Mouse (Mus musculus) embryonic facial prominence, embryonic 15.5 days (tissue): ENCODE measurements at regions not wholly inside any gene's neighbourhood (a gene's known extent, or its start where the extent isn't known, plus 50 kb on each side); places are given as distances from the start of the nearest gene placed in this dataset.
A peak's percentile ranks its signal among the peaks of the same experiment; 100 is the strongest.

Experiments
- ATAC-seq: fragments of 200-750 bp; cut with Nextera tagmentation; 2 replicates; pipeline ENCODE4 v1.8.0; 2017; ENCODE audit warnings: low read depth, moderate TSS enrichment; ENCODE audit not compliant: insufficient number of reproducible peaks, low FRiP score, low TSS enrichment
- H3K27ac ChIP-seq: fragments of 300-500 bp; sonication (generic); replicated peaks from 2 replicates; pipeline ENCODE4 v1.5.1; 2015; ENCODE audit warnings: mild to moderate bottlenecking, inconsistent platforms
- H3K27me3 ChIP-seq: fragments of 300-500 bp; sonication (generic); 2 replicates; pipeline ENCODE4 v1.6.1; 2015; ENCODE audit warnings: inconsistent platforms
- H3K36me3 ChIP-seq: fragments of 300-500 bp; sonication (generic); 2 replicates; pipeline ENCODE4 v1.6.1; 2015; ENCODE audit warnings: mild to moderate bottlenecking, inconsistent platforms
- H3K4me1 ChIP-seq: fragments of 300-500 bp; sonication (generic); 2 replicates; pipeline ENCODE4 v1.6.1; 2015; ENCODE audit warnings: inconsistent platforms
- H3K4me2 ChIP-seq: fragments of 300-500 bp; sonication (generic); replicated peaks from 2 replicates; pipeline ENCODE4 v1.6.1; 2015; ENCODE audit warnings: mild to moderate bottlenecking, inconsistent platforms
- H3K4me3 ChIP-seq: fragments of 300-500 bp; sonication (generic); replicated peaks from 2 replicates; pipeline ENCODE4 v1.5.1; 2015; ENCODE audit warnings: mild to moderate bottlenecking, inconsistent platforms
- H3K9ac ChIP-seq: fragments of 300-500 bp; sonication (generic); 2 replicates; pipeline ENCODE4 v1.6.1; 2015; ENCODE audit warnings: inconsistent platforms
- H3K9me3 ChIP-seq: fragments of 300-500 bp; sonication (generic); replicated peaks from 2 replicates; pipeline ENCODE4 v1.6.1; 2016; ENCODE audit warnings: inconsistent platforms
- WGBS: fragments of 180-500 bp; shearing (Covaris S2); methylation state at CpG from one replicate; pipeline ENCODE4 v1.1.7; 2015; 5-methylcytosine and 5-hydroxymethylcytosine counted together

DNA sequence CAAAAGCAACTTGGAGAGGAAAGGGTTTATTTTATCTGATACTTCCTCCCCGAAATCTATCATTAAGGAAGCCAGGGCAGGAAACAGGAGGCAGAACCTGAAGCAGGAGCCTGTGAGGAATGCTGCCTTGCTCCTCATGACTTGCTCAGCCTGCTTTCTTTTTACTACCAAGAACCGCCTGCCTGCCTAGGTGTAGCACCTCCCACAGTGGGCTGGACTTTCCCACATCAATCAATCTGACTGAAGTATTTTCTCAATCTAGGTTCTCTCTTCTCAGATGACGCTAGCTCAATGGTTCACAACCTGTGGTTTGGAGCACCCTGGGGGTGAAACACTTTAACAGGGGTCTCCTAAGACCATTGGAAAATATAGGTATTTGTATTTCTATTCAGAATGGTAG, 83.4 kb upstream of the Ccn6 start:
- ATAC-seq, result no peak
- Histone ChIP-seq H3K4me2 (no peak overlapping the region), H3K4me1 (no peaks in the 10 kb centered on the region), H3K36me3 (no peaks in the 10 kb centered on the region), H3K9ac (no peak overlapping the region), H3K27me3 (no peaks in the 10 kb centered on the region), H3K27ac (no peak overlapping the region), H3K9me3 (no peaks in the 10 kb centered on the region), H3K4me3 (no peak overlapping the region)
- 56% methylated on average over 3 of the region's 3 CpGs for WGBS

DNA sequence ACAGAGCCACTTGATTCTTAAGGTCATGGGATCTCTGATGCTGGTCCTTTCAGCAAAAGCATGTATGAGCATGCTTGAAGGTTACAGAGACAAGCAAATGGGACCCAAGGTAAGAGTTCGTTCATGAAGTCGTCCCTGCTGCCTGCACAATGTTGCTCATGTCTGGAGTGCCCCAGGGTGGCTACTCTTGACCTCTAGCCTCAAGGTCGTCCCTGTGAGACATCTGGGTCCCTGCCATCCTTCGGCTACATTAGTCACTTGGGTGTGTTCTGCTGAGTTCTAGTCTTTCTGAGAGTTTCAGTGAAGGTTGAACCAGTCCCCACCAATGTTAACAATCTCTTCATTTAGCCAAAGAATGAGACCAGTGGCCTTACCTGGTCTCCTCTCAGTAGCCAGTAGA, 81.5 kb upstream of the Ccn6 start:
- no peak overlapping the region for H3K4me3 ChIP-seq
- H3K9me3 ChIP-seq, result no peaks in the 10 kb centered on the region
- ATAC-seq, result no peak
- no peak overlapping the region for H3K9ac ChIP-seq
- H3K4me1 ChIP-seq, result peaks cover 3% of the 10 kb centered on the region; the same call in 1 of the 2 replicates
- H3K27me3 ChIP-seq, result no peaks in the 10 kb centered on the region
- H3K27ac ChIP-seq, result no peak overlapping the region
- 60% methylated on average over 4 of the region's 4 CpGs for WGBS
- H3K36me3 ChIP-seq, result no peaks in the 10 kb centered on the region
- no peak overlapping the region for H3K4me2 ChIP-seq

DNA sequence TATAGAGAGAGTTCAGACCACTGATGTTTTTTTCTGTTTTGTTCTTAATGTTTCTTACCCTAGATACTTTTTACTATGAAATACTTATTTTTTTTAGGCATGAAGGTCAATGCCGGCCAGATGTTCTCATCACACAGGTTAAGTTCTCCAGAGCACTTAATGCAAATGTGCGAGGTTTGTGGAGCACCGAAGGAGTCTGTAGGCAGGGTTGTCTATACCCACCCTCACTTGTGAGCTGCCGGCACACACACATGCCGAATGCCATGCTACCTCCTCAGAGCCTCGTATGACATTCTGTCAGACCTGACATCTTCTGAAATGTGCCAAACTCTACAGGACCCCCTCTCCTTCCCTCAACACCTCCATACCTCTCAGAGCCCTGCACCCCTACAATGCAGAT, 80.5 kb upstream of the Ccn6 start:
- Histone ChIP-seq H3K4me3 (no peak overlapping the region), H3K36me3 (no peaks in the 10 kb centered on the region), H3K9me3 (no peaks in the 10 kb centered on the region), H3K9ac (no peak overlapping the region), H3K27ac (no peak overlapping the region), H3K4me2 (no peak overlapping the region), H3K27me3 (no peaks in the 10 kb centered on the region), H3K4me1 (peaks cover 11% of the 10 kb centered on the region)
- WGBS, result 78% methylated on average over 6 of the region's 6 CpGs
- no peak for ATAC-seq

DNA sequence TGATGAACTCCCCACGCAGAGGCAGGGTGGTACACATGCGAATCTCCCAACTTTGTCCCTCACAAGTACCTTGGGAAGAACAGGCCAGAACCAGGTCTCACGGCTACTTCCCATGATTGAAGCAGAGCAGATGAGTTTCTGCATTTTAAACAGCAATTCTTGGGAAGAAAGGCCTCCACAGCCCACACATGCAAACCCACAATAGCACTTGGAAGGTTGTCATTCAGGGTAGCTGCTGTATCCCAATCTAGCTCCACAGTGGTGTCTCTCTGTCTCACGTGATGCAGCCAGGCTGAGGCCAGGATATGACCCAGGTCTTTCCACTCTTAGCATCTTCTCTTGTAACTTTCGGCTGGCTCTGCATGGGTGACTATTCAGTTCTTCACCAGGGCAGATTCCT, 78.8 kb upstream of the Ccn6 start:
- WGBS, result 85% methylated on average over 5 of the region's 5 CpGs
- peaks cover 11% of the 10 kb centered on the region for H3K4me1 ChIP-seq
- no peak overlapping the region for H3K4me2 ChIP-seq
- H3K27ac ChIP-seq, result no peak overlapping the region
- ATAC-seq, result no peak
- H3K4me3 ChIP-seq, result no peak overlapping the region
- H3K9me3 ChIP-seq, result no peaks in the 10 kb centered on the region
- no peaks in the 10 kb centered on the region for H3K27me3 ChIP-seq
- no peaks in the 10 kb centered on the region for H3K36me3 ChIP-seq
- no peak overlapping the region for H3K9ac ChIP-seq

DNA sequence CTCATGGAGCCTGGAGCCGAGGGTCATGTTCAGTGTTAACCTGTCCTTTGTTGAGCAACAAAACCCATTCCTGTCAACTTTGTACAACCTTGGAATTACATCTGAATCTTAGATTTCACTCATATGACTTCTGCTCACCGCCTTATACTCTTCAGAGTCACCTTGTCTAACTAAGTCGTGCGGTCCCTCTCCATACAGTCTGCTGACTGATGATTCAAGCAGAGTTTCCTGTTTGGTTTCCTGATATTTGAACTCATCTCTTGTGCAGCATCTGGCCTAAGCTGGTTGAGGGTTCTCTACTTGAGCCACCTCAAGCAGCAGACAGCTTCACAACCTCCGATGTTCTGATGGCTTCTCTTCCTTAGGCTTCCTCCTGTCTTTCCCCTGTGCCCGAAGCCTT, 78.3 kb upstream of the Ccn6 start:
- H3K4me2 ChIP-seq, result no peak overlapping the region
- H3K4me1 ChIP-seq, result peaks cover 11% of the 10 kb centered on the region
- H3K36me3 ChIP-seq, result no peaks in the 10 kb centered on the region
- no peak overlapping the region for H3K27ac ChIP-seq
- no peak for ATAC-seq
- no peaks in the 10 kb centered on the region for H3K9me3 ChIP-seq
- no peak overlapping the region for H3K9ac ChIP-seq
- no peak overlapping the region for H3K4me3 ChIP-seq
- no peaks in the 10 kb centered on the region for H3K27me3 ChIP-seq
- WGBS, result 81% methylated on average over 6 of the region's 6 CpGs

DNA sequence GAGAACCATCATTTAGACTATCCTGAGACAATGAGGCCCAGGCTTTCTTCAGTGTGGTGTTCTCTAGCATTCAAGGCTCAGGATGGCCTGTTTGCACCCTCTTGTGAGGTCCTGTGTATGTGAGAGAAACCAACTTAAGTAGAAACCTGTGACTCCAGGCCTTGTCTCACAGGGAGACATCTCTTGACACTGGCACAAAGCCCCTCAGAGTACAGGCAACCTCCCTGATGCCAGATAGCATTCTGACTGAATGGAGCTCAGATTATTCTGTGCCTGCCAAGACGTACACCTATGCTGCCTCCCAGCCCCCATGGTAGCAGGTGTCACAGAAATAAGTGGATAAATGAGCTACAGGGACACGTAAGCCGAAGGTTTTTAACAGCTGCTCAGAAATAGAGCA, 77.9 kb upstream of the Ccn6 start:
- H3K27ac ChIP-seq, result no peak overlapping the region
- no peak overlapping the region for H3K9ac ChIP-seq
- WGBS, result 76% methylated on average over 3 of the region's 3 CpGs
- no peaks in the 10 kb centered on the region for H3K27me3 ChIP-seq
- H3K36me3 ChIP-seq, result no peaks in the 10 kb centered on the region
- ATAC-seq, result peak; percentile 24; the same call in 1 of the 2 replicates
- H3K4me1 ChIP-seq, result peaks cover 11% of the 10 kb centered on the region
- H3K4me2 ChIP-seq, result no peak overlapping the region
- H3K9me3 ChIP-seq, result no peaks in the 10 kb centered on the region
- no peak overlapping the region for H3K4me3 ChIP-seq

DNA sequence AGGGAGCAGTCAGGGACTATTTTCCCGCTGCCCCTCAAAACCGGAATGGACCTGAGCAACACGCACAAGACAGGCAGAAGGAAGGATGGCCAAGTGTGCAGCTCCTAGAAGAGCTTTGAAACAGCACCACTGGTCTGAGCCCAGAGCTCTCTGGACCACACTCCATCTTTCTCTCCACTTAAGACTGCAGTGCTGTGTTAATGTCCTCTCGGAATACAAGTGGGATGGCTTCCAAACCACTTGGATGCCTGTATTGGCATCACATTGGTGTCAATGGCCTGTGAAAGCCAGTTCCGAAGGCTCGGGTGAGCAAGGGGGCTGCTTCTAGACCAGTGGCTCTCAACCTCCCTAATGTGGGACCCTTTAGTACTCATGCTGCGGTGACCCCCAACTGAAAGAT, 77.4 kb upstream of the Ccn6 start:
- 85% methylated on average over 7 of the region's 7 CpGs for WGBS
- no peak for ATAC-seq
- Histone ChIP-seq H3K36me3 (no peaks in the 10 kb centered on the region), H3K4me2 (no peak overlapping the region), H3K27ac (no peak overlapping the region), H3K9ac (no peak overlapping the region), H3K27me3 (no peaks in the 10 kb centered on the region), H3K9me3 (no peaks in the 10 kb centered on the region), H3K4me1 (peaks cover 11% of the 10 kb centered on the region), H3K4me3 (no peak overlapping the region)

DNA sequence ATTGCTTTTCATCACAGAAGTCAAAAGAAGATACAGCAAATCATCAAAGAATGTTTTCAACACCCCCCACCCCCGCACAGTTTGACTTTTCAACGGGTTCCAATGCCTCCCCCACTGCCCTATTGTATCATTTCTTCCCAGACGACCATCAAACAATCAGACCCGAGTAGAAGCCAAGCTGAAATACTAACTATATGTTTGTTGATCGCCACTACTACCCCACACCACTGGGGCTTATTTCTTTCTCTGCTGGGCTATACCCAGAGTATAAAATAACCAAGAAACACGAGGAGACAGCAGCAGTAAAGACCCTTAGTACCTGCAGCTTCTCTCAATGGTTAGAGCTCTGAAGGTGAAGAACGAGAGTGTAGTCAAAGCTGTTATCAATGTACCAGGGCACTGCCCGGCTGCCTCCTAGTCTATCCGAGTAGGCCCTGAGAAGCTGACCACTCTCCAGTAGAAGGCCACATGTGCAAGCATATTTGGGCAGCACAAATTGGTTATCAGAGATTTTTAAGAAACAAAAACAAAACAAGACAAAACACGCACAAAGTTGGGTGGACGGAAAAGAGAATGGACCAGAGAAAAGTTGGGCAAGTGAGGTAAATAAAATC, 76.7 kb upstream of the Ccn6 start:
- no peak overlapping the region for H3K4me3 ChIP-seq
- H3K9me3 ChIP-seq, result no peaks in the 10 kb centered on the region
- no peaks in the 10 kb centered on the region for H3K36me3 ChIP-seq
- 46% methylated on average over 11 of the region's 11 CpGs for WGBS
- peak overlapping the region; percentile 38 for H3K4me2 ChIP-seq
- no peak for ATAC-seq
- no peak overlapping the region for H3K9ac ChIP-seq
- no peak overlapping the region for H3K27ac ChIP-seq
- H3K27me3 ChIP-seq, result no peaks in the 10 kb centered on the region
- peaks cover 11% of the 10 kb centered on the region for H3K4me1 ChIP-seq

DNA sequence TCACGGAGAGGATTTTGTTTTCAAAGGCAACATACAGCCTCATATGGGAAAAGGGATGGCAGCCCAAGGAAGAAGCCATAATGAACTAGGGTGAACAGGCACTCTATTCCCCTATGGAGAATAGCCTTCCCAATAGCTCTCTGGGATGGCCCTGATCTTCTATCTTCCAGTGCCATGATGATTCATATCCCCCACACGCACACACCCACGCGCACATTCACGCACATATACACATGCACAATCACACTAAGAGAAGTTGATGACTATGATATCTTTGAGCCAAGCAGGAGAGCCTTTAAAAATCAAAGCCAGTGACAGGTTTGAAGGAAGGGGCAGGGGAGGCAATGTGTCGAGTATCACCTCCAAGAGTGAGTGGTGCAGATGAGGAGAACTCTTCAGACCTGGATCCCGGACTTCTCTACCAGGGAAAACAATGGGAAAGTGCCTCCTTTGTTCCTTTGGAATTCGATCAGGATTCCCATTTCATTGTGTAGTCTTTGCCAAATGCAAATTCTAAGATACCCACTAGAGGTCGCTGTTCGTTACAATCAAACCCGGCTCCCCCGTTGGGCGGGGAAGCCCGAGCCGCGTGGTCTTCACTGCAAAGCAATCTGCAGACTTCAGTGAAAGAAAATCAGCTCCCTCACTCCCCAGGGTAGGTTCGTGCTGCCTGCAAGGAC, 76.0 kb upstream of the Ccn6 start:
- 19% methylated on average over 17 of the region's 17 CpGs for WGBS
- Histone ChIP-seq H3K36me3 (no peaks in the 10 kb centered on the region), H3K4me1 (peaks cover 11% of the 10 kb centered on the region), H3K4me2 (peak overlapping the region; percentile 38), H3K27me3 (no peaks in the 10 kb centered on the region), H3K27ac (no peak overlapping the region), H3K9ac (no peak overlapping the region), H3K4me3 (no peak overlapping the region), H3K9me3 (no peaks in the 10 kb centered on the region)
- peak; percentile 80 for ATAC-seq

DNA sequence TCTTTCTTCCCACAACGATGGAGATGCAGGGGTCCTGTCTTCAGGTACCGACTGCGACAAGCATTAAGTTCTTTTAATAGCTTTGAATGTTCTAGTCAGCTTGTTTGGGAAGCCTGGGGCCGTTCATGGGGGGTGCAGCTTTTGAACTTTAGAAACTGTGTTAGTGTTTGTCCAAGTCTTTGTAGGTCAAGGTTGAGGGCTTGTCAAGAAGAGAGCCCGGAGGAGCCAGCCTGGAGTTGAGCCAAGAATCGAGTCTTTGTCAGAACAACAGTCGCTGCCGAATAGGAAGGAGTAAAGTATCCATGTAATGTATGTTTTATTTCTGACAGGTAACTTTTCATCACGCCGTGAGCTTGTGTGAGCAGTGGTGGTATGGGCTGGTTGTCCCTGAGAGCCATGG, 75.0 kb upstream of the Ccn6 start:
- 59% methylated on average over 10 of the region's 10 CpGs for WGBS
- Histone ChIP-seq H3K27ac (no peak overlapping the region), H3K4me2 (no peak overlapping the region), H3K27me3 (no peaks in the 10 kb centered on the region), H3K36me3 (no peaks in the 10 kb centered on the region), H3K9me3 (no peaks in the 10 kb centered on the region), H3K4me1 (peaks cover 11% of the 10 kb centered on the region), H3K4me3 (no peak overlapping the region), H3K9ac (no peak overlapping the region)
- ATAC-seq, result no peak

DNA sequence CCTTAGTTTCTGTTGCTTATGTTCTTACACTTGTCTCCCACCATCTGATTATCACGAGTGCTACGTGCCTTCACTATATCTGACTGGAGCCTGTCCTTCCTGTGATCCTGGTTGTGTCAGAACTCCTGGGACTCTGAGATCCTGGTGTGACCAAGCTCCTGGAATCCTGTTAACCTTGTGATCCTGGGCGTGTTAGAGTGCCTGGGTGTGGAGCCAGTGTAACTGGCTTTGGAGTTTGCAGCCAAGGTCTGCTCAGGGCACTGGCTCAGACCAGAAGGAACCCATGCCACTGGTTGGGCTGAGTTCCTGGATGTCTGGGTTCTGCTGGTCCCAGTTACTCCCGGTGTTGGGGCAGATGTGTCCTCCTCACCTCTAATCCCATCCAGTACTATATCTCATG, 74.0 kb upstream of the Ccn6 start:
- Histone ChIP-seq H3K9ac (no peak overlapping the region), H3K36me3 (no peaks in the 10 kb centered on the region), H3K27me3 (no peaks in the 10 kb centered on the region), H3K4me3 (no peak overlapping the region), H3K4me2 (no peak overlapping the region), H3K9me3 (no peaks in the 10 kb centered on the region), H3K4me1 (peaks cover 11% of the 10 kb centered on the region), H3K27ac (no peak overlapping the region)
- no peak for ATAC-seq
- WGBS, result 86% methylated on average over 4 of the region's 4 CpGs

DNA sequence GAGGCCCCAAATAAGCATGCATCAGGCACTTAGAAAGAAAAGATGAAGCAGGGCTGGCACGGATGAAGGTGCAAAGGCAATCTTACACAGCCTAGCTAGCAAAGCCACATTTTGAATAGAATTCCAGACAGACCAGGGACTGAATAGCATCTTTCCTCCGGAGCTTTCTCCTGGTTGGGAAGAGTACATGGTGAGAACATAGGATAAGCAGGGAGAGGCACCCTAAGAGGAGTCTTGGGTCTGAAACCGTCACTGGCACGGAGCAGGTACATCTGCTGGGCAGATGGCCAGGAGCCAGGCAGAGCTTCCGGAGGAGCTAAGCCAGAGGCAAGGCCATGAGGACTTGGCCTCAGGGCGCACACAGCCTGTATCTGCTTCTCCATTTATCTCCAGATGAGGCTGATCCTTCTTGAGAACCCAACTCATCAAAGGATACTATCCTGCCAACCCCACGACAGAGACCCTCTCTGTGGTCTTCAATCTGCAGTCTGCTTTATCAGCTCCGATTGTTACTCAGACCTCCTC, 70.4 kb upstream of the Ccn6 start:
- WGBS, result 73% methylated on average over 8 of the region's 8 CpGs
- no peak for ATAC-seq
- H3K4me1 ChIP-seq, result no peaks in the 10 kb centered on the region
- no peaks in the 10 kb centered on the region for H3K27me3 ChIP-seq
- no peaks in the 10 kb centered on the region for H3K9me3 ChIP-seq
- H3K9ac ChIP-seq, result no peak overlapping the region
- H3K4me3 ChIP-seq, result no peak overlapping the region
- H3K36me3 ChIP-seq, result no peaks in the 10 kb centered on the region
- H3K27ac ChIP-seq, result no peak overlapping the region
- no peak overlapping the region for H3K4me2 ChIP-seq
